Comparison of ENCODE assay signal across 8 mouse cellular contexts in the genomic region with DNA sequence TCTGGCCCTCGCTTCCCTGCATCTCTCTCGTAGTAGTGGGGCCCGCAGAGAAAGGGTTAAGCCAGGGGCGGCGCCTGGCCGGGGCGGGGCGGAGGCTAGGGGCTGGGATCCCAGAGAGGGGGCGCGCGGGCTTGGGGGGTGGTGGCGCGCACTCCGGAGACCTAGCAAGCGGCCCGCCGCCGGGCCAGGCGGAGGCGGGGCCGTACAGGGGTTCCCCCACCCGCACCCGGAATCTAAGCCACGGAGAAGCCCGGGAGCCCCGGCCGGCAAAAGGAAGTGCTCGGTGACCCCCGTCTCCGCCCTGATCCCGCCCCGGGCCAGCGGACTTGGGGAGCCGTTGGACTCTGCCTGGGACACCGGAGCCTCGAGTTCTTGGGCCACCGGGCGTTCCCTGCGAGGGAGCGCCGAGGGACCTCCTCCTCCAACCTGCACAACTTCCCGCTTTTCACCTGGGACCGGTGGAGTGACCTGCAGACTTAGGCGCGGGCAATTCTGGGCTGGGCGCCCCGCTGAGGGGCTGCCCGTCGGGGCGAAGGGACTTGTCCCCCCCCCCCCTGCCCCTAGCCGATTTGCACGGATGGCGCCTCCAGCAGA. TPM values are rescaled to one million over a fixed set of nuclear protein-coding genes. Genes with fewer than 3 reads are reported as not detected.
A peak's percentile ranks its signal among the peaks of the same experiment; 100 is the strongest.
DNase-seq lines count a peak whose midpoint lies in the region; ATAC-seq lines count a peak whose summit lies in the region.

No protein-coding gene starts in this region.

- no peaks in the 10 kb centered on the region for H3K27me3 ChIP-seq in heart, embryonic 12.5 days (replicated peaks)
- no peaks in the 10 kb centered on the region for H3K27me3 ChIP-seq in kidney, embryonic 16.5 days (ENCODE audit: insufficient read depth, low read length)
- no peaks in the 10 kb centered on the region for H3K27me3 ChIP-seq in stomach, embryonic 14.5 days (ENCODE audit: control insufficient read depth, insufficient read depth, low read length)

- peak overlapping the region; percentile 77 for H3K4me3 ChIP-seq in heart, embryonic 12.5 days
- peak overlapping the region; percentile 67 for H3K4me3 ChIP-seq in kidney, embryonic 16.5 days (ENCODE audit: low read length)
- peak overlapping the region; percentile 78 for H3K4me3 ChIP-seq in stomach, embryonic 14.5 days (ENCODE audit: low read depth, low read length)

- peak; percentile 52 for DNase-seq in left cerebral cortex, postnatal 4 days
- DNase-seq in left cerebral cortex, adult 9 months (ENCODE audit: low spot score in 2 of 2) = no peak
- DNase-seq in embryo, embryonic 10.5 days (ENCODE audit: low spot score) = peak; percentile 85
- peak; percentile 81 for DNase-seq in lung, postnatal 25 days (ENCODE audit: low spot score)
- DNase-seq in frontal cortex, postnatal 36 days (ENCODE audit: low spot score in 2 of 2) = no peak

- H3K27ac ChIP-seq in heart, embryonic 12.5 days (ENCODE audit: poor library complexity, severe bottlenecking) = peak overlapping the region; percentile 83
- peak overlapping the region; percentile 91 for H3K27ac ChIP-seq in kidney, embryonic 16.5 days (ENCODE audit: low read length)
- H3K27ac ChIP-seq in stomach, embryonic 14.5 days (ENCODE audit: low read length) = peak overlapping the region; percentile 96

- peak; percentile 37; the same call in 1 of the 2 replicates for ATAC-seq in heart, embryonic 12.5 days (ENCODE audit: insufficient number of reproducible peaks, low FRiP score)
- peak; percentile 14 for ATAC-seq in kidney, embryonic 16.5 days (ENCODE audit: low FRiP score, low TSS enrichment)
- ATAC-seq in stomach, embryonic 14.5 days (ENCODE audit: insufficient number of reproducible peaks, insufficient read depth, low FRiP score, low read depth) = peak; percentile 48; the same call in 1 of the 2 replicates

- peaks cover 80% of the 10 kb centered on the region for H3K4me1 ChIP-seq in heart, embryonic 12.5 days (replicated peaks)
- peaks cover 72% of the 10 kb centered on the region for H3K4me1 ChIP-seq in kidney, embryonic 16.5 days (ENCODE audit: insufficient read depth, low read length)
- peaks cover 49% of the 10 kb centered on the region for H3K4me1 ChIP-seq in stomach, embryonic 14.5 days (ENCODE audit: control insufficient read depth, insufficient read depth, low read length)

- 1% methylated on average over 41 of the region's 53 CpGs for WGBS in heart, embryonic 12.5 days
- under 1% methylated on average over 39 of the region's 53 CpGs for WGBS in kidney, embryonic 16.5 days
- WGBS in stomach, embryonic 14.5 days = 2% methylated on average over 38 of the region's 53 CpGs

- peaks cover 17% of the 10 kb centered on the region for H3K36me3 ChIP-seq in heart, embryonic 12.5 days
- H3K36me3 ChIP-seq in kidney, embryonic 16.5 days (ENCODE audit: insufficient read depth, low read length) = no peaks in the 10 kb centered on the region; the same call in 1 of the 2 replicates
- H3K36me3 ChIP-seq in stomach, embryonic 14.5 days (ENCODE audit: control insufficient read depth, insufficient read depth, low read length) = peaks cover 9% of the 10 kb centered on the region; the same call in 1 of the 2 replicates

- intact Hi-C loops in left cerebral cortex, postnatal 4 days (cut with DNase I) = no loop called here

- peak overlapping the region; percentile 100 for H3K4me2 ChIP-seq in heart, embryonic 12.5 days
- peak overlapping the region; percentile 100 for H3K4me2 ChIP-seq in kidney, embryonic 16.5 days (replicated peaks; ENCODE audit: low read depth, low read length)
- H3K4me2 ChIP-seq in stomach, embryonic 14.5 days (replicated peaks; ENCODE audit: low read depth, low read length) = peak overlapping the region; percentile 99

- peak overlapping the region; percentile 88 for H3K9ac ChIP-seq in heart, embryonic 12.5 days
- peak overlapping the region; percentile 82 for H3K9ac ChIP-seq in kidney, embryonic 16.5 days (replicated peaks; ENCODE audit: low read length)
- peak overlapping the region; percentile 71 for H3K9ac ChIP-seq in stomach, embryonic 14.5 days (replicated peaks; ENCODE audit: low read depth, low read length)

- H3K9me3 ChIP-seq in heart, embryonic 12.5 days (replicated peaks) = no peaks in the 10 kb centered on the region
- H3K9me3 ChIP-seq in kidney, embryonic 16.5 days (ENCODE audit: low read length) = no peaks in the 10 kb centered on the region
- no peaks in the 10 kb centered on the region for H3K9me3 ChIP-seq in stomach, embryonic 14.5 days (ENCODE audit: control insufficient read depth, low read depth, low read length)

RNA-seq across cellular contexts. Expression of a gene that starts 22.4 kb away (rescaled TPM):
- 1 to 10 TPM; 2.2 to 3.4 TPM for total RNA-seq in left cerebral cortex, postnatal 4 days (2021)
- polyA plus RNA-seq in heart, embryonic 12.5 days (2016; fragmentation: Nextera tagmentation; extraction: Ambion mirVana) = 3.5 and 3.9 TPM in 2 replicates
- 0.59 TPM in 1 of 2 replicates, not detected in the other for polyA plus RNA-seq in kidney, embryonic 16.5 days (2015; fragmentation: Nextera tagmentation; extraction: Ambion mirVana)
- not detected in 2 replicates for polyA plus RNA-seq in stomach, embryonic 14.5 days (2014; fragmentation: Nextera tagmentation; extraction: Ambion mirVana)

RNA-seq across cellular contexts. Expression of a gene that starts 32.8 kb away (rescaled TPM):
- total RNA-seq in left cerebral cortex, postnatal 4 days (2021) = 10 to 100 TPM; 20.3 to 21.5 TPM
- 33.8 and 35.1 TPM in 2 replicates for polyA plus RNA-seq in heart, embryonic 12.5 days (2016; fragmentation: Nextera tagmentation; extraction: Ambion mirVana)
- 31.4 and 32.5 TPM in 2 replicates for polyA plus RNA-seq in kidney, embryonic 16.5 days (2015; fragmentation: Nextera tagmentation; extraction: Ambion mirVana)
- 54.0 and 56.8 TPM in 2 replicates for polyA plus RNA-seq in stomach, embryonic 14.5 days (2014; fragmentation: Nextera tagmentation; extraction: Ambion mirVana)

RNA-seq across cellular contexts. Expression of a gene that starts 52.8 kb away (rescaled TPM):
- 1 to 10 TPM; 1.4 to 1.8 TPM for total RNA-seq in left cerebral cortex, postnatal 4 days (2021)
- polyA plus RNA-seq in heart, embryonic 12.5 days (2016; fragmentation: Nextera tagmentation; extraction: Ambion mirVana) = 27.0 and 27.7 TPM in 2 replicates
- 36.2 and 38.6 TPM in 2 replicates for polyA plus RNA-seq in kidney, embryonic 16.5 days (2015; fragmentation: Nextera tagmentation; extraction: Ambion mirVana)
- 31.4 and 32.6 TPM in 2 replicates for polyA plus RNA-seq in stomach, embryonic 14.5 days (2014; fragmentation: Nextera tagmentation; extraction: Ambion mirVana)

Comparison
In these comparisons a context has a peak if more than half of its experiments do, and no peak if none do; other contexts are left out.
1. DNase-seq: peak in left cerebral cortex, postnatal 4 days (single experiment), embryo, embryonic 10.5 days (single experiment) and lung, postnatal 25 days (single experiment); none in left cerebral cortex, adult 9 months (0 of 2) and frontal cortex, postnatal 36 days (0 of 2).
2. Peak in every context shown above with its lines, with median percentiles within 50 percentile points of each other: ATAC-seq, H3K27ac ChIP-seq, H3K4me2 ChIP-seq, H3K4me3 ChIP-seq and H3K9ac ChIP-seq.